ENCODE assay signal across 28 mouse cellular contexts in the genomic region with DNA sequence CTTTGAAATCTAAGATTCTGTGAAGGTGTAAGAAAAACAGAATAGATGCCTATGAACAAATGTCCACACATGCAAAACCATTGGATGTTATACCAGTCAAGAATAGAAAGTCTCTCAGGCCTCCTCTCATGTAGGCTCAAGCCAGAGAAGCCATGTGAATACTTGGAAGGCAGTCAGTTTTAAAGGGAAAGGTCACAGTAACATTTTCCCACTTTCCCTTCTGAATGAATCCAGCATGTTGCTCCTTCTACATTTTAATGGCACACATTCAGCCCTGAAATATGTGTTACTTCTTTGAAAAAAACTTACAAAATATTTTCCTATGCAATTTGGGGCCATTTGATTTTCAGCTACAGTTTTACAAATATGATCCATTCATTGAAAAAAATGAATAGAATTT.
A peak's percentile ranks its signal among the peaks of the same experiment; 100 is the strongest.
DNase-seq lines count a peak whose midpoint lies in the region; ATAC-seq and TF ChIP-seq lines count a peak whose summit lies in the region.
"Had no signal": no experiment of that assay in that cellular context is flagged by ENCODE, and none has a peak within 500 bp of the region (broad histone marks: within the 10 kb centered on the region; RNA-seq: fewer than 3 reads in every experiment).

No protein-coding gene starts in this region.

- H3K9me3 ChIP-seq in kidney, postnatal 0 days (replicated peaks; ENCODE audit: low read length): no peaks in the 10 kb centered on the region
- H3K9me3 ChIP-seq: embryonic facial prominence, embryonic 10.5 days; embryonic facial prominence, embryonic 13.5 days; G1E; heart, embryonic 15.5 days; hindbrain, embryonic 12.5 days; hindbrain, embryonic 15.5 days had no signal

- H3K36me3 ChIP-seq in kidney, postnatal 0 days (ENCODE audit: insufficient read depth, low read length): no peaks in the 10 kb centered on the region
- H3K36me3 ChIP-seq: embryonic facial prominence, embryonic 10.5 days; embryonic facial prominence, embryonic 13.5 days; G1E; heart, embryonic 15.5 days; hindbrain, embryonic 12.5 days; hindbrain, embryonic 15.5 days had no signal

- H3K4me3 ChIP-seq in kidney, postnatal 0 days (replicated peaks; ENCODE audit: low read depth, low read length): no peak overlapping the region
- H3K4me3 ChIP-seq: embryonic facial prominence, embryonic 10.5 days; embryonic facial prominence, embryonic 13.5 days; heart, embryonic 15.5 days; hindbrain, embryonic 12.5 days; hindbrain, embryonic 15.5 days had no signal

- ATAC-seq in kidney, postnatal 0 days (replicated peaks; ENCODE audit: low FRiP score, low read depth): no peak
- ATAC-seq: forebrain, embryonic 14.5 days; forebrain, postnatal 0 days; intestine, postnatal 0 days had no signal

- H3K4me1 ChIP-seq in kidney, postnatal 0 days (replicated peaks; ENCODE audit: insufficient read depth, low read length): no peaks in the 10 kb centered on the region
- H3K4me1 ChIP-seq: embryonic facial prominence, embryonic 10.5 days; embryonic facial prominence, embryonic 13.5 days; heart, embryonic 15.5 days; hindbrain, embryonic 12.5 days; hindbrain, embryonic 15.5 days had no signal

- no peak for TF ChIP-seq CTCF in kidney, postnatal 0 days (IDR thresholded peaks at IDR 0.05; ENCODE audit: low read depth)

- DNase-seq in heart, adult 18-20 months: peak; percentile 11 to 17
- no peak for DNase-seq in heart, postnatal 4 days
- DNase-seq in kidney, postnatal 0 days (ENCODE audit: low spot score): peak; percentile 9
- DNase-seq in kidney, postnatal 4 days: no peak
- DNase-seq in adipocyte (ENCODE audit: low spot score): peak; percentile 74
- no peak for DNase-seq in urinary bladder, postnatal 36 days (ENCODE audit: low spot score in 2 of 2)
- no peak for DNase-seq in right cerebral cortex, postnatal 25 days
- DNase-seq: adrenal gland, adult 8-10 months; adrenal gland, postnatal 25 days; B cell, adult 2 months; cerebellum, adult 11-12 months; cerebellum, adult 8-10 months; cerebellum, postnatal 10 days; cerebellum, postnatal 36 days; embryo, embryonic 11 days; forebrain, postnatal 0 days; gastrocnemius, postnatal 10 days; heart, adult 11 months had no signal

- H3K27me3 ChIP-seq in kidney, postnatal 0 days (ENCODE audit: insufficient read depth, low read length): no peaks in the 10 kb centered on the region
- H3K27me3 ChIP-seq: CH12.LX; embryonic facial prominence, embryonic 13.5 days; heart, embryonic 15.5 days; hindbrain, embryonic 12.5 days; hindbrain, embryonic 15.5 days had no signal

- no peak overlapping the region for H3K4me2 ChIP-seq in kidney, postnatal 0 days (ENCODE audit: low read length)
- H3K4me2 ChIP-seq: embryonic facial prominence, embryonic 13.5 days; heart, embryonic 11.5 days; heart, embryonic 15.5 days; hindbrain, embryonic 12.5 days; hindbrain, embryonic 15.5 days had no signal

- H3K27ac ChIP-seq in kidney, postnatal 0 days: no peak overlapping the region
- H3K27ac ChIP-seq: embryonic facial prominence, embryonic 10.5 days; embryonic facial prominence, embryonic 13.5 days; heart, embryonic 15.5 days; hindbrain, embryonic 12.5 days; hindbrain, embryonic 15.5 days had no signal

- no peak overlapping the region for H3K9ac ChIP-seq in kidney, postnatal 0 days (ENCODE audit: low read depth, low read length)
- H3K9ac ChIP-seq: embryonic facial prominence, embryonic 13.5 days; forebrain, postnatal 0 days; heart, embryonic 15.5 days; hindbrain, embryonic 12.5 days; hindbrain, embryonic 15.5 days had no signal

Comparison
In these comparisons a context has a peak if more than half of its experiments do, and no peak if none do; other contexts are left out.
1. DNase-seq: peak in heart, adult 18-20 months (2 of 2), kidney, postnatal 0 days (single experiment) and adipocyte (single experiment); none in heart, postnatal 4 days (single experiment), kidney, postnatal 4 days (0 of 2), urinary bladder, postnatal 36 days (0 of 2) and right cerebral cortex, postnatal 25 days (single experiment).